Mouse (Mus musculus) macrophage (primary cell): Measurements from ENCODE around the gene Pcyt1a. TPM values are rescaled to one million over a fixed set of nuclear protein-coding genes. Genes with fewer than 3 reads are reported as not detected.

ENCODE experiments used
- H3K27ac ChIP-seq: fragments of 350-480 bp; formaldehyde crosslinking; 2 replicates; pipeline ENCODE4 v1.9.0; 2021
- H3K36me3 ChIP-seq: fragments of 350-480 bp; formaldehyde crosslinking; 2 replicates; pipeline ENCODE4 v1.9.0; 2021; ENCODE audit errors: inconsistent target
- H3K4me3 ChIP-seq: fragments of 350-480 bp; formaldehyde crosslinking; 2 replicates; pipeline ENCODE4 v1.9.0; 2021; ENCODE audit errors: inconsistent target
- H3K79me2 ChIP-seq: fragments of 350-480 bp; formaldehyde crosslinking; 2 replicates; pipeline ENCODE4 v1.9.0; 2021; ENCODE audit errors: inconsistent target
- WGBS: methylation state at CpG from one replicate; pipeline ENCODE4 v1.1.7; 2026; ENCODE audit warnings: inconsistent platforms; ENCODE audit not compliant: missing documents; 5-methylcytosine and 5-hydroxymethylcytosine counted together
- polyA plus RNA-seq: library from polyadenylated mRNA; stranded (reverse); fragments of 250-400 nt; gene quantifications from 3 replicates; pipeline ENCODE4 v1.2.4, GENCODE M21; 2018; ENCODE audit warnings: inconsistent platforms

The Pcyt1a gene
- polyA plus RNA-seq, 1 experiment from 2014 or later: 60.1 TPM

DNA sequence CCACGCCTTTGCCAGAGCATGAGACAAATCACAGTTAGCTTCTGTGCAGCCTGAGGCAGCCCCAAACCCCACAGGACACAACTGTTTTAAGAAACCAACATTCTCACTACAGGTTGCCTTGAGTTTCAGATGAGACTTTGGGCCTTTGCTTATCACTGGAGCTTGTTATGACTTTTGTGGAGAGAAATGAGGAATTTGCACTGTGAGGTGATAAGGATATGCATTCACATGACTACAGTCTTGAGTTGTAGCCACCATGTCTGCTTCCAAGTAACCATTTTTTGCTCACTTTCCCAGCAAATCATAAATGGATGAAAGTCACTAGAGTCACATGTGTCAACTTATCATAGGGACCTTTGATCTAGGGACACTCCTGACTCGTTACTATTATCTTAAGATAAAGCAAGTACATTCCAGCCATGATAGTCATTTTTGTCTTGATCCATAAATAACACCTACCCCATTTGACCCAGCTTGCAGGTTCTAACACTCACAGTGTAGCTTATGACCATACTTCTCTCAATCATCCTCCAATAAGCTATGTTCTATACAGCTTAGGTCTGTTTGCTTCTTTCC lies 15.9 kb downstream of the Pcyt1a start:
- H3K79me2 ChIP-seq: peaks cover 100% of the 10 kb centered on the region
- H3K27ac ChIP-seq: no peak overlapping the region
- WGBS: 86% methylated on average over 2 of the region's 2 CpGs
- H3K36me3 ChIP-seq: peaks cover 6% of the 10 kb centered on the region
- no peak overlapping the region for H3K4me3 ChIP-seq

DNA sequence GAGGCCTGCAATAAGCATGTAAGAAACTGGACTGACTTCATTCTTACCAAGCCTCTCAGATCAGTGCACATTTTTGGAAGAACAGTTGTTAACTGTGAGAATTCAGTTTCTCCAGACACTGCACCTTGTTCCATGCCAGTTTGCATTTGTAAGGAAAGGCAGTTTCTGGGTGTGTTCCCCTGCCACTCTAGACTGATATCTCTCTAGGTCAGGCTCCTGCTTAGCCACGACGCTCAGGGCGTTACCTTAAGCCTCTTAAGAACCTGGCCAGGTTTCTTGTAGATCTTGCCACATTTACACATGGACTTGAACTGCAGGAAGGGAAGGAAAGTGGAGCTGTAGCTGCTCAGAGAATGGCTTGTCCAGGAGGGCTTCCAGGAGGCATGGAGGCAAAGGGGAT lies 18.9 kb downstream of the Pcyt1a start:
- 96% methylated on average over 3 of the region's 3 CpGs for WGBS
- Histone ChIP-seq H3K27ac (no peak overlapping the region), H3K79me2 (peaks cover 88% of the 10 kb centered on the region), H3K36me3 (peaks cover 30% of the 10 kb centered on the region), H3K4me3 (no peak overlapping the region)

DNA sequence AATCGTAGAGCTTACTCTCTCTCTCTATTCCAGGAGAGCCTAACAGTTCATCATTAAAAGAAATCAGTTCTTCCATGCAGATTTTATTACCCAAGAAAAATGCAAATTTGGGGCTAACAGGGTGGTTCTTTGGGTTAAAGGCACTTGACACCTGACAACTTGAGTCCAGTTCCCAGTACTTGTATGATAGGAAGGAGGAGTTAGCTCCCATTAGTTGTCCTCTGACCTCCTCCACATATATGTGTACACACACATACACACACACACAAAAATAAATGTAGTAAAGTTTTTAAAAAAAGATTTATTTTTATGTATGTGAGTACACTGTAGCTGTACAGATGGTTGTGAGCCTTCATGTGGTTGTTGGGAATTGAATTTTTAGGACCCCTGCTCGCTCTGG lies 19.4 kb downstream of the Pcyt1a start:
- no peak overlapping the region for H3K27ac ChIP-seq
- no peak overlapping the region for H3K4me3 ChIP-seq
- peaks cover 86% of the 10 kb centered on the region for H3K79me2 ChIP-seq
- 96% methylated on average over 2 of the region's 2 CpGs for WGBS
- peaks cover 34% of the 10 kb centered on the region for H3K36me3 ChIP-seq

DNA sequence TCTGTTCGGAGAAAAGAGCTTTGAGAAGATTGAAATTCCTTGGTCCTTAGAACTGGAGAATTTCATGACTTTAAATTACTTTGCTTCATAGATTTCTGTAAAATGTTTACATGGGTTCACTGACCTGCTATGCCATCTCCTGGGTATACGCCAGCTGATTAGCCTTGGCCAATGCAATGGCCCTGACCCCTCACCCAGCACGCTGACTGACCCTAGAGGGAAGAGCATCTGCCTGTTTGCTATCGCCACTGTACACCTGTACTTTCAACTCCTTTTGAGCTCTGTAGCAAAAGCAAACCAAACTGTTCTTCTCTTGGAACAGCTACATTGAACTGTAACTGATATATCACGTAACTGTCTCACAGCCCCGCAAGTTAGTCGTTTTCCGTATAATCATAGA lies 22.4 kb downstream of the Pcyt1a start:
- WGBS: 93% methylated on average over 8 of the region's 8 CpGs
- Histone ChIP-seq H3K36me3 (peaks cover 56% of the 10 kb centered on the region), H3K79me2 (peaks cover 61% of the 10 kb centered on the region), H3K4me3 (no peak overlapping the region), H3K27ac (no peak overlapping the region)

DNA sequence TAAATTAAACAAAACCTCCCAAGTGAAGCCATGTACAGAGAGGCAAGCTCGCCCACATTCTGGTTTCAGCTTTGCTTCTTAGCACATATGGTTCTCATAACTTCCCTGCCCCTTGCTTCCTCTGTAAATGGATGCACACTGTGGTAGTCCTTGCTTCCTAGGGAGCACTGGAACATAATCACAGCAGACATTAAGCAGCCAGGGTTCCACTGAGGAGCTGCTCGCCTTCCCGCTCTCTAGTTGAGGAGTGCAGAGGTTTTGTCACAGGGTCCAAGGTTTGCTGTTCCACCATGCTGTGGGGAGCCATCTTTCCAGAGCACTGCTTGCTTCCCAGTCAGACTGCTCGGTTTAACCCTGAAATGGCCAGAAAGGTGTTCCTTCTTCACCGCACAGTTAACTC lies 23.9 kb downstream of the Pcyt1a start:
- peaks cover 59% of the 10 kb centered on the region for H3K79me2 ChIP-seq
- H3K36me3 ChIP-seq: peaks cover 70% of the 10 kb centered on the region
- 95% methylated on average over 5 of the region's 5 CpGs for WGBS
- no peak overlapping the region for H3K4me3 ChIP-seq
- no peak overlapping the region for H3K27ac ChIP-seq

DNA sequence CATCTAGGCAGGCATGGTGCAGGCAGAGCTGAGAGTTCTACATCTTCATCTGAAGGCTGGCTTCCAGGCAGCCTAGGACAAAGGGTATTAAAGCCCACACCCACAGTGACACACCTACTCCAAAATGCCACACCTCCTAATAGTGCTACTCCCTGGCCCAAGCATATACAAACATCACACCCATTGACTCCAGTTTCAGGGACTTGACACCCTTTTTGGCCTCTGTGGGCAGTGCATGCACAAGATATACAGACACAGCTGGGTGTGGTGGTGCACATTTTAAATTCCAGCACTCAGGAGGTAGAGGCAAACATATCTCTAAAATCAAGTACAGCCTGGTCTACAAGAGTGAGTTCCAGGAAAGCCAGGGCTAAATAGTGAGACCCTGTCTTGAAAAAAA lies 25.4 kb downstream of the Pcyt1a start:
- H3K36me3 ChIP-seq: peaks cover 70% of the 10 kb centered on the region
- H3K4me3 ChIP-seq: no peak overlapping the region
- H3K27ac ChIP-seq: no peak overlapping the region
- peaks cover 45% of the 10 kb centered on the region for H3K79me2 ChIP-seq

DNA sequence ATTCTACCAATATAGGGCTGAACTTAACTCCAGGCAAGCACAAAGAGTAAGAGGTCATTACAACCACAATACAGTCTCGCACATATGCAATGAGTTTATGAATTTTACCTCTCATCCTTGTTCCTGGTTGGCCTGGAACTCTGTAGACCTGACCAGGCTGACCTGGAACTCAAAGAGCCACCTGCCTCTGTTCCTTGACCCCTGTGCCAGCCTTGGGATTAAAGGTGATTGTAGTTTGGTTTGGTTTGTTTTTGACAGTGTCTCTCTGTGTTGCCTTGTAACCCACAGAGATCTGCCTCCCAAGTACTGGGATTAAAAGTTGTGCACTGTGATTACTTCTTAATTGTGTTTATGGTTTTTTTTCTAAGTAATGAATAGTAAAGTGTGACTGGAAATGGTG lies 26.0 kb downstream of the Pcyt1a start:
- Histone ChIP-seq H3K27ac (no peak overlapping the region), H3K36me3 (peaks cover 67% of the 10 kb centered on the region), H3K4me3 (no peak overlapping the region), H3K79me2 (peaks cover 38% of the 10 kb centered on the region; the same call in 1 of the 2 replicates)
- 100% methylated on average over 1 of the region's 1 CpGs for WGBS

DNA sequence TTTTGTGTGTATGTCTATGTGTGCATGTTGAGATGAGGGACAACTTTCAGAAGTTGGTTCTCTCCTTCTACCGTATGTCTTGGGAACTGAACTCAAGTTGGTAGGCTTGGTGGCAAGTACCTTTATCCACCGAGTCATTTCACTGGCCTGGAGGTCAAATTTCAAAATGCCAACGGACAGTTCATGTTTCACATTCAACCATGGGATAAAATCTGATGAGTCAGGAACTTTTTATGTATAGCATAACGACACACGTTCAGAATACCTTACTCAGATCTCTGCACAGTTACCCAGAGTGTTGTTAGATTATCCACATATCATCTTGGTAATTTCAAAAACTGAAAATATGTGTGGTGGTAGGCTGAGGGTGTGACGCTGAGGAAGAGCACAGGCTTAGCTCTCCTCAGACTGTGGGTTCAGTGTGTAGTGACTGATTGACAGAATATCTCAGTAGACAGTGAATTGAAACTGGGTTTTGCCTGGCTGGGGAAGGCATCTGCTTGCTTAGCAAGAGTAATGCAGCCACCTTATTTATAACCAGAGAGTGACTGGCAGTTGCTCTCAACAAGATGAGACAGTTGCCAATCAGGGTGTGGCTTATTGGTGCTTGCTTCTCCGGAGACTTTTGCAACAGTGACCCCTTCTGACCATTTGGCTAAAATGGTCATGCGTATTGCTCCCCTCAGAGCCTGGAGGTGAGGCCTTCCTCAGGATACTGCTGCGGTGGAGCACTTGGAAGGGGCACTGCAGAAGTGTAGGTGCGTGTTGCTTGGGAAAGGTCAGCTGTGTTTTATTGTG lies 27.1 kb downstream of the Pcyt1a start:
- H3K27ac ChIP-seq: no peak overlapping the region
- peaks cover 67% of the 10 kb centered on the region for H3K36me3 ChIP-seq
- no peak overlapping the region for H3K4me3 ChIP-seq
- peaks cover 28% of the 10 kb centered on the region; the same call in 1 of the 2 replicates for H3K79me2 ChIP-seq
- WGBS: 58% methylated on average over 10 of the region's 10 CpGs

DNA sequence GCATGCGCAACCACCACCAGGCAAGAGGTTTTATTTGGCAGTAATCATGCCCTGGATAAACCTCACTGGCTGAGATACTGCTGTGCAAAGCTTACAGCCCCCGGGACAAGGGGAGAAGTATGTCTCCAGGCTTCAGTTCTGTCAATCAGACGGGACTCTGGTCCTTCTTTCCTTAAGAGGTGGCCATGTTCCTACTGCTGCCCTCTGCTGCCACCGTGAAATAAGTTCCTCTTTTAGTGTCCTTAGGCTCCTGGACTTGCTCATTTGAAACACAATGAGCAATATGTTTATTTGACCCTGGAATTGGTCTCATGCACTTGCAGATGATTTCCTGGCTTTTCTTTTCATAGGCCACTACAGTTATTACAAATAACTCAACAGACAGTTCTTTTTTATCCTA lies 29.8 kb downstream of the Pcyt1a start:
- H3K36me3 ChIP-seq: peaks cover 62% of the 10 kb centered on the region
- no peak overlapping the region for H3K4me3 ChIP-seq
- H3K27ac ChIP-seq: no peak overlapping the region
- WGBS: 41% methylated on average over 4 of the region's 4 CpGs
- peaks cover 19% of the 10 kb centered on the region; the same call in 1 of the 2 replicates for H3K79me2 ChIP-seq

DNA sequence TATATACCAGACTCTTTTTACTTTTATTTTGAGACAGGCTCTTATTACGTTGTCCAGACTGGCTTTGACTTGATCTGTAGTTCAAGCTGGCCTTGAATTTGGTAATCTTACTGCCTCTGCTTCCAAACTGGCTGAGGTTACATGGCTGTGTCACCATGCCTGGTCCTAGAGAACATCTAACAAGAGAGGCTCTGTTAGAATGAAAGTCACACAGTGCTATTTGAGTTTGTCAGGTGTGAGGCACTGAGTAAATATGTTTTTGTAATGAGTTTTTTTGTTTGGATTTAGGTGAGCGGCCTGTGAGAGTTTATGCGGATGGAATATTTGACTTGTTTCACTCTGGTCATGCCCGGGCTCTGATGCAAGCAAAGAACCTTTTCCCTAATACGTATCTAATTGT lies 31.0 kb downstream of the Pcyt1a start:
- Histone ChIP-seq H3K27ac (no peak overlapping the region), H3K79me2 (peaks cover 19% of the 10 kb centered on the region; the same call in 1 of the 2 replicates), H3K4me3 (no peak overlapping the region), H3K36me3 (peaks cover 62% of the 10 kb centered on the region)
- 96% methylated on average over 5 of the region's 5 CpGs for WGBS

DNA sequence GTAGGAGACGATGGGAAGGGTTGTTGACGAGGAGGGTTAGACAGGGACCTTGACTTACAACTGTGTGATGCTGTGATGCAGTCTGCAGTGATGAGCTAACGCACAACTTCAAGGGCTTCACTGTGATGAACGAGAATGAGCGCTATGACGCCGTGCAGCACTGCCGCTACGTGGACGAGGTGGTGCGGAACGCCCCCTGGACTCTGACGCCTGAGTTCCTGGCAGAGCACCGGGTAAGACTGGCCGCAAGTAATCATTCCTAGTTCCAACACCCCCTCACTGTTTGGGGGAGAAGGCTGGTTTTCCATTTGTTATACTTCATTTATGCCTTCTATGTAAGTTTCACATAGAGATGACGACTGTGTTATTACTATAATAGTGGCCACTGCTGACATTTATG lies 32.2 kb downstream of the Pcyt1a start:
- no peak overlapping the region for H3K27ac ChIP-seq
- H3K79me2 ChIP-seq: peaks cover 15% of the 10 kb centered on the region; the same call in 1 of the 2 replicates
- peaks cover 66% of the 10 kb centered on the region for H3K36me3 ChIP-seq
- no peak overlapping the region for H3K4me3 ChIP-seq
- 97% methylated on average over 16 of the region's 16 CpGs for WGBS

DNA sequence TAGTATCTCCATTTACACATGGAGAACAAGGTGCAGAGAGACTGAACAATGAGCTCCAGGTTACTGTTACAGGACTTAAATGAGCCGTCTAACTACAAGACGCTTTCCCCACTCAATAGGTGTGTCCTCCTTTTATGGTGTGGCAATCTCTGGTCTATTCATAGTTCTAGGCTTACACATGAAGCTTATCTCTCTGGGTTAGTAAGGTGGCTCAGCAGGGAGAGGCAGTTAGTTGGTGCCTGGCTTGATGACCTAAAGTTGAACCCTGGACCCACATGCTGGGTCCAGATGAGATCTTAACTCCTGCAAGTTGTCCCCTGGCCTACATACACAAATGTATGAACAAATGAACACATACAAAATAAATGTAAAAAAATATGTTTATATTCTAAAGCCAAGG lies 32.7 kb downstream of the Pcyt1a start:
- peaks cover 11% of the 10 kb centered on the region; the same call in 1 of the 2 replicates for H3K79me2 ChIP-seq

DNA sequence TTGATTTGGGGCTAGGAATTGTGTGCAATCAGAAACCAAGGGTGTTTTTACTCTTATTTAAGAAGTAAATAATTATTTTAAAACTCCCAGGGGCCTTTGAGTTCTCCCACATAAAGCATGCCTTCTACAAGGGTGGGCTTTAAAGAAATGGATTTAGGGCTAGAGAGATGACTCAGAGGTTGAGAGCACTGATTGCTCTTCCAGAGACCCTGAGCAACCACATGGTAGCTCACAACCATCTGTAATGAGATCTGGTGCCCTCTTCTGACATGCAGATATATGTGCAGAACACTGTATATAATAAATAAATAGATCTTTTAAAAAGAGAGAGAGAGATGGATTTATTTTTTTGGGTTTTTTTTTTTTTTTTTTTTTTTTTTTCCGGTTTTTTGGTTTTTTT lies 34.2 kb downstream of the Pcyt1a start:
- Histone ChIP-seq H3K79me2 (no peaks in the 10 kb centered on the region; the same call in 1 of the 2 replicates), H3K4me3 (no peak overlapping the region), H3K36me3 (peaks cover 69% of the 10 kb centered on the region), H3K27ac (no peak overlapping the region)
- WGBS: no CpG with 5 or more reads among the region's 1 CpGs

More for the DNA sequence above, 32.7 kb downstream of the Pcyt1a start:
- WGBS: 94% methylated on average over 2 of the region's 2 CpGs
- Histone ChIP-seq H3K4me3 (no peak overlapping the region), H3K36me3 (peaks cover 66% of the 10 kb centered on the region), H3K27ac (no peak overlapping the region)

DNA sequence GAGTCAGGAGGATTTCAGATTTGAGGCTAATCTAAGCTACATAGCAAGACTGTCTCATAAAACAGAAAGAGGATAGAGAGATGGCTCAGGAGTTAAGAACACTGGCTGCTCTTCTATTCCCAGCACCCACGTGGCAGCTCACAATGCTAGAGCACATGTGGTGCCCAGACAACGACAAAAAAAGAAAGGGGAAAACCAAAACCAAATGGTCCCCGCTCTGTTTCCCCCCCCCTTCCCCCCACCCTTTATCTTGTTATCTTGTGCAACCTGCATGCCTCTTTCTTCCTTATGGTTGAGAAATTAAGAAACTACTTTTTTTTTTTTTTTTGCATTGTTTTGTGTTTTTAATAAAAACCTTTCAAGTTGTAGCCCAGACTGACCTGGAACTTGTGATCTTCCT lies 37.8 kb downstream of the Pcyt1a start:
- WGBS: 12% methylated on average over 2 of the region's 3 CpGs
- peaks cover 83% of the 10 kb centered on the region for H3K36me3 ChIP-seq
- H3K4me3 ChIP-seq: no peak overlapping the region
- H3K27ac ChIP-seq: no peak overlapping the region
- H3K79me2 ChIP-seq: no peaks in the 10 kb centered on the region

DNA sequence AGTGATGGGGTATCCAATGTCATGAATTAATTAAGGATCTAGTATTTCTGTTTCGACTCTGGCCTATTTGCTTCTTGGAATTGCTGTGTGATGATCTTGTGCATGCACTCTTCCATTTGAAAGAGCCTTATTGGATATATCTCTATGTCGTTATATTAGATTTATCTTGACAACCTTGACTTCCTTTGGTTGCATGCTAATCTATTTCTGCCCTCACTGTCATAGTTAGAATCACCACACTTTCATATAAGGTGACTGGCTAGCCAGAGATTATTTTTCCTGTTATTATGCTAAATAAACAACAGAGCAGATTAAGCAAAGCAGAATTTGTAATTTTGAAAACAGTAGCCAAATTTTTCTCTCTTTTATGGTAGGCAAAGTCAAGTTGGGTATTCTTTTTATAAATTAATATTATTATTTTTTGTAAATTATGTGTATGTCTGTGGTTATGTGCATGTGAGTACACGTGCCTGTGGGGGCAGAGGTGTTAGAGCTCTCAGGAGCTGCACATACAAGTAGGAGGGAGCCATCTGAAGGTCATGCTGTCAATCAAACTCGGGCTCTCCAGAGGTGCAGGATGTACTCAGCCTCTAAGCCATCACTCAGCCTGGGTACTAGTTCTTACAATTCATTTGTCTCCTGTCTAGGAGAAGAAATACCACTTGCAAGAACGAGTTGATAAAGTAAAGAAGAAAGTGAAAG lies 38.8 kb downstream of the Pcyt1a start:
- peaks cover 74% of the 10 kb centered on the region for H3K36me3 ChIP-seq
- no peaks in the 10 kb centered on the region for H3K79me2 ChIP-seq

More for the DNA sequence above, 38.8 kb downstream of the Pcyt1a start:
- Histone ChIP-seq H3K4me3 (no peak overlapping the region), H3K27ac (no peak overlapping the region)
- WGBS: 63% methylated on average over 5 of the region's 5 CpGs
